Mouse (Mus musculus) lung, postnatal 0 days (tissue): Measurements from ENCODE around the gene Spopl. TPM values are rescaled to one million over a fixed set of nuclear protein-coding genes. Genes with fewer than 3 reads are reported as not detected.

ENCODE experiments used
- ATAC-seq: fragments of 200-750 bp; cut with Nextera tagmentation; 2 replicates; pipeline ENCODE4 v1.8.0; 2017; ENCODE audit warnings: moderate library complexity
- DNase-seq: peaks from one replicate; pipeline ENCODE4 v3.0.0-alpha.2; 2016; ENCODE audit warnings: low spot score
- H3K27ac ChIP-seq: fragments of 300-500 bp; sonication (generic); 2 replicates; pipeline ENCODE4 v1.5.1; 2014; ENCODE audit warnings: antibody characterized with exemption, mild to moderate bottlenecking, low read length, mixed read lengths
- H3K27me3 ChIP-seq: fragments of 300-500 bp; sonication (generic); replicated peaks from 2 replicates; pipeline ENCODE4 v1.6.1; 2014; ENCODE audit warnings: low read length, mixed read lengths; ENCODE audit not compliant: insufficient read depth
- H3K36me3 ChIP-seq: fragments of 300-500 bp; sonication (generic); 2 replicates; pipeline ENCODE4 v1.6.1; 2014; ENCODE audit warnings: low read length, mixed read lengths; ENCODE audit not compliant: insufficient read depth
- H3K4me1 ChIP-seq: fragments of 300-500 bp; sonication (generic); 2 replicates; pipeline ENCODE4 v1.6.1; 2014; ENCODE audit warnings: antibody characterized with exemption, low read depth, low read length, mixed read lengths; ENCODE audit not compliant: insufficient read depth
- H3K4me2 ChIP-seq: fragments of 300-500 bp; sonication (generic); replicated peaks from 2 replicates; pipeline ENCODE4 v1.6.1; 2014; ENCODE audit warnings: low read depth, mild to moderate bottlenecking, low read length, moderate library complexity, mixed read lengths
- H3K4me3 ChIP-seq: fragments of 300-500 bp; sonication (generic); 2 replicates; pipeline ENCODE4 v1.5.1; 2014; ENCODE audit warnings: low read depth, low read length
- H3K9ac ChIP-seq: fragments of 300-500 bp; sonication (generic); replicated peaks from 2 replicates; pipeline ENCODE4 v1.6.1; 2014; ENCODE audit warnings: low read depth, mild to moderate bottlenecking
- H3K9me3 ChIP-seq: fragments of 300-500 bp; sonication (generic); 2 replicates; pipeline ENCODE4 v1.6.1; 2016; ENCODE audit warnings: low read length, mixed read lengths
- CTCF ChIP-seq: IDR thresholded peaks from 2 replicates; pipeline ENCODE4 v1.5.1; 2016; ENCODE audit warnings: antibody characterized with exemption, mild to moderate bottlenecking
- EP300 ChIP-seq: IDR thresholded peaks from 2 replicates; pipeline ENCODE4 v1.6.1; 2016; ENCODE audit warnings: antibody characterized with exemption, mild to moderate bottlenecking, control low read depth
- WGBS: fragments of 180-500 bp; shearing (Covaris S2); extraction: QIAGEN DNeasy Blood & Tissue Kit; methylation state at CpG from one replicate; pipeline ENCODE4 v1.1.7; 2014; 5-methylcytosine and 5-hydroxymethylcytosine counted together
- polyA plus RNA-seq: library from polyadenylated mRNA; unstranded; fragments of >200 nt; fragmentation: Nextera tagmentation; extraction: Ambion mirVana; gene quantifications from 2 replicates; pipeline ENCODE4 v1.2.1, GENCODE M21; 2015

Spopl gene
- polyA plus RNA-seq, 1 experiment from 2014 or later = 17.1 TPM

DNA sequence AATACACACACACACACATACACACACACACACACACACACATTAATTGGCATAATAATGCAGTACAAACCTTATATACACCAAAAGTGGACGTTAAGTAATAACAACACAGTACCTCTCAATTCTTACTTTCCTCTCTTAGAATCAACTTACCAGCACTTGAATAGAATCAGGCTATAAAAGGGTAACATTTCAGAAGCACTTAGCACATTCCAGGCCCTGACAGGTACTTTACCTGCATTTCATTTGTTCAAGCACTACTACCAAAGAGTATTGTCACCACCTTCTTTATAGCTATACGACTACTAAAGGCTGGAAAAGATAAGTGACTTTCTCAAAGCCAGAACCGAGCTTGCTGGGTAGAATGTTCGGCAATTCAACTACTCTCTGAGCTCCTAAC, 1.3 kb downstream of the Spopl start:
- Histone ChIP-seq H3K27ac (no peak overlapping the region), H3K36me3 (no peaks in the 10 kb centered on the region), H3K27me3 (no peaks in the 10 kb centered on the region), H3K9ac (peak overlapping the region; percentile 84; the same call in 1 of the 2 replicates), H3K4me3 (peak overlapping the region; percentile 87), H3K4me1 (peaks cover 7% of the 10 kb centered on the region; the same call in 1 of the 2 replicates), H3K9me3 (no peaks in the 10 kb centered on the region), H3K4me2 (peak overlapping the region; percentile 74)
- DNase-seq (peak; percentile 75), ATAC-seq (peak; percentile 51)
- peak; percentile 92 for TF ChIP-seq EP300
- no peak for TF ChIP-seq CTCF
- WGBS = 47% methylated on average over 4 of the region's 4 CpGs

DNA sequence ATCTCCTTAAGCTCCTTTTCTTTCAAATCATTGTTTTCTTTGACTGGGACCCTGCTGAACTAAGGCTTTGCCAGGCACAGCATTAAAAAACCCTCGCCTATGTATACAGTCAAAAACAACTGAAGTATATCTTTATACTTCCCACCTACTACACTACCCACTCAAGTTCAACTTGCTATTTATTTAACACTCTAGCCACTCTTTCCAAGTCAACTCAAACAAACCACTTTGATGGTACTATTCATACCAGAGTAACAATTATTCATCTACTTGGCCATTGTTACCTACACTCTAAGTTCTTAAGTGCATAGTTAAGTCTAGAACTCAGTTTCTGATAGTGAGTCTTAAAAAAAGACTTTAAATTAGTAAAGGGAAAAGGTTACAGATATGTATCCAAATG, 3.1 kb downstream of the Spopl start:
- TF ChIP-seq EP300 (peak; percentile 99), CTCF (no peak)

DNA sequence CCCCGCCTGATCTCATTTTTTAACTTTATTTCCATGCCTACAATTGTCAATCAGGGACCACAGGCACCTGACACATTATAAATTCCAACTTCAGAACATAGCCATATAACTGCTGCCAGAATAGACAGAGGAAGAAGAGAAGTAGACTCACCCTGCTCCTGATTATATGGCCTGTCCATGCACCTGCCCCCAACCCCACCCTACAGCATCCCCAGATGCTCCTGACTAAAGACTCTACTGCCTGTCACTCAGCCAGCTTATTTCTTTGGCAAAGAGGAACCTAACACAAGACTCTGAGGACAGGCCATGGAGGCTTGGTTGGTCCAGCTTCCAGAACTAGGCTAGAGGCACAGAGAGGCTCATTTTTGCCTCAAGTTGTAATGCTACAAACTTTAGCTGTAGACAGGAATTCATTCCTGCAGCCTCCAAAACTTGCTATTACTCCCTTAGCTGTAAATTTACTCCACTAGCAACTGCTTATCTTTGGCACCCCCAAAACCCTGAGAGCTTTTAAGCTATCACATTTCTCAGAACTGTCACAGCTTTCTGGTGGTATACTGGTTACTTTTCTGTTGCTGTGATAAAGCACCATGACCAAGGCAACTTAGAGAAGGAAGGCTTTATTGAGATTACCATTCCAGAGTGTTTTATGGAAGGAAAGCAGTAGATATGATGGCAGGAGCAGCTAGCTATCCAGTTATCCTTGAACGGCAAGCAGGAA, 6.7 kb downstream of the Spopl start:
- no peaks in the 10 kb centered on the region for H3K9me3 ChIP-seq
- H3K4me2 ChIP-seq = no peak overlapping the region
- H3K36me3 ChIP-seq = no peaks in the 10 kb centered on the region
- no peak for TF ChIP-seq EP300
- TF ChIP-seq CTCF = no peak
- peaks cover 7% of the 10 kb centered on the region; the same call in 1 of the 2 replicates for H3K4me1 ChIP-seq
- no peak overlapping the region for H3K4me3 ChIP-seq
- ATAC-seq (no peak), DNase-seq (no peak)
- H3K9ac ChIP-seq = no peak overlapping the region
- 88% methylated on average over 2 of the region's 2 CpGs for WGBS
- no peaks in the 10 kb centered on the region for H3K27me3 ChIP-seq
- H3K27ac ChIP-seq = no peak overlapping the region

More for the DNA sequence above, 3.1 kb downstream of the Spopl start:
- ATAC-seq = peak; percentile 80
- Histone ChIP-seq H3K4me1 (peaks cover 14% of the 10 kb centered on the region; the same call in 1 of the 2 replicates), H3K36me3 (no peaks in the 10 kb centered on the region), H3K9me3 (no peaks in the 10 kb centered on the region), H3K4me2 (0 out of 2 replicates have a peak overlapping the region, but pooled peaks have one; percentile 5), H3K27me3 (no peaks in the 10 kb centered on the region), H3K4me3 (no peak overlapping the region), H3K27ac (peak overlapping the region; percentile 68), H3K9ac (no peak overlapping the region)
- DNase-seq = peak; percentile 85
- 47% methylated on average over 1 of the region's 1 CpGs for whole genome bisulfite sequencing

DNA sequence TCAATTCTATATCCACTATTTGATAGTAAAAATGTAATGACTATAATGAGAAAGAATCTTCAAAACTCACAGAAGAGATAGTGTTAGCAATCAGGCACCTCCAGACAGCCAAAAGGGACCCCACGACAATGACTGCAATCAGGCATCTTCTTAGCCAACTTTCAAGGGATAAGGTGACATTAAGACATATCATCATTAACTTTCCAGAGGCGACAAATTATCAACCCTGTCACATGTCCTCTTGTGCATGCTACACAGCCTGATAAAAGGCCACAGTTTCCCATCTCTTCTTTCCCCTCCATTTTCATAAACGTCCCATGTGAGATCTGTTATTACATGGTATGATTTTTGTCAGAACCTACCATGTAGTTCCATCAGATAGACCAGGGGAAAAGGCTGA, 9.0 kb downstream of the Spopl start:
- Histone ChIP-seq H3K9me3 (no peaks in the 10 kb centered on the region), H3K4me3 (no peak overlapping the region), H3K9ac (no peak overlapping the region), H3K27me3 (no peaks in the 10 kb centered on the region), H3K27ac (no peak overlapping the region), H3K4me1 (peaks cover 7% of the 10 kb centered on the region; the same call in 1 of the 2 replicates), H3K4me2 (no peak overlapping the region), H3K36me3 (no peaks in the 10 kb centered on the region)
- DNase-seq (no peak), ATAC-seq (no peak)
- no peak for TF ChIP-seq CTCF
- TF ChIP-seq EP300 = no peak
- 90% methylated on average over 3 of the region's 3 CpGs for WGBS

GRCm38 (mm10) chr2:23559186-23559585, 12.7 kb downstream of the Spopl start:
- ATAC-seq (no peak), DNase-seq (no peak)
- H3K4me2 ChIP-seq = no peak overlapping the region
- TF ChIP-seq CTCF (peak; percentile 45), EP300 (no peak)
- H3K4me3 ChIP-seq = no peak overlapping the region
- no peak overlapping the region for H3K27ac ChIP-seq
- H3K36me3 ChIP-seq = no peaks in the 10 kb centered on the region
- WGBS = 83% methylated on average over 2 of the region's 2 CpGs
- no peaks in the 10 kb centered on the region for H3K27me3 ChIP-seq
- no peak overlapping the region for H3K9ac ChIP-seq
- no peaks in the 10 kb centered on the region for H3K4me1 ChIP-seq
- no peaks in the 10 kb centered on the region for H3K9me3 ChIP-seq

DNA sequence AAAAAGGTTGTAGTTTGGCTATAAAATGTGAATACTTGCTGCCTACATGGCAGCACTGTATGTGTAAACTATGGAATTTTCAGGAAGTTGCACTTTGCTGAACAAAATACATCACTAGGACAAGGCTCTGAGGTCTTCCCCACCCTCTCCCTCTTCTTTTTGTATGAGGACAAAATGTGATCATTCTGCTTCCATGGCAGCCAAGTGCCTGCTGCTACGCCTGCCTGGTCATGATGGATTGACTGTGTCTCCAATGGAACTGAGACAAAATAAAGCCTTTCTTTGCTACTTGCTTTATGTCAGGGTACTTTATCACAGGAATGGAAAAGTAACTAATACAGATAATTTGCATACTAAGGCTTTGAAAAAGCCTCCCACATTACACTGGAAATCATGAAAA, 20.7 kb downstream of the Spopl start:
- WGBS = 80% methylated on average over 1 of the region's 1 CpGs

More for the DNA sequence above, 20.7 kb downstream of the Spopl start:
- Histone ChIP-seq H3K36me3 (no peaks in the 10 kb centered on the region), H3K4me2 (no peak overlapping the region), H3K4me1 (no peaks in the 10 kb centered on the region), H3K9me3 (no peaks in the 10 kb centered on the region), H3K27me3 (no peaks in the 10 kb centered on the region), H3K27ac (no peak overlapping the region), H3K4me3 (no peak overlapping the region), H3K9ac (no peak overlapping the region)
- DNase-seq = no peak
- TF ChIP-seq EP300 (no peak), CTCF (no peak)
- ATAC-seq = no peak
